Mouse (Mus musculus): ENCODE measurements at regions not wholly inside any gene's neighbourhood (a gene's known extent, or its start where the extent isn't known, plus 50 kb on each side); places are given as distances from the start of the nearest gene placed in this dataset.

GRCm38 (mm10) chr9:92856410-92857083 is 314.5 kb downstream of the Plod2 start:
- no peak for DNase-seq

DNA sequence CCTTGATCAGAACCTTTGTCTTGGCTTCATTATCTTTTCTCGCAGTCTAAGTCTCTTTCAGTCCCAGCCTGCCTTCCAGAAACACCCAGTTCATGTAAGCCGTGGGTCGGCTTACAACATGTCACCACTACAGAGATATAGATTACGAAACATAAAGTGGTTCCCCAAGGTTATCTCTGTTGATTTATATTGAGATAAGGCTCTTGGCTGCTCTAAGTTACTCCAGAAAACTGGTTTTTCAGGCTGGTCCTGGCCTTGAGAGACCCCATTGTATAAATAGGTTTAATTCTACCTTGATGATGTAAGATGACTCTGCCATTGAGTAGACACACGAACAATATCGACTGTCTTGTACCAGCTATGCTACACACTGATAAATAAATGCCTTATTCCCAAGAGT is 323.8 kb downstream of the Plod2 start:
- no peak for DNase-seq

DNA sequence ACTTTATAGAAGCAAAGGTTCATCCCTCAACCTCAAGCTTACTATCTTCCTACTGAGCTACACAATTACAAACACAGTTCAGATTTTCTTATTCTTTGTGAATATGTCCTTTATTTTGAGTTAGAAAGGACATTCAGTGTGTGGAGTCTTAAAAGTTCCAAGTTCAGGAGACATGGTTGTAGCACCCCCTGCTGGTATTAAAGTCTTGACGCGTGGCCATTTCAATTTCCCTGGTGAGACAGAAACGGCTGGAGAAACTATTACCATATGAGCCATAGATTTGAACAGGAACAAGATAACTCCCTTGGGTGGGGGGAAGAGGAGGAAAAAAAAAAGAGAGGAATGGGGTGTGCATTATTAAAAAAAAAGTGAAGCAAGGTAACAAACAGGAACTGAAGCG is 336.6 kb downstream of the Plod2 start:
- peak; percentile 14 to 69 for DNase-seq

- DNase-seq = no peak
Observed at GRCm38 (mm10) chr9:92879812-92880211, 337.8 kb downstream of the Plod2 start.

- DNase-seq = no peak
Observed at GRCm38 (mm10) chr9:92882251-92882832, 340.3 kb downstream of the Plod2 start.

DNA sequence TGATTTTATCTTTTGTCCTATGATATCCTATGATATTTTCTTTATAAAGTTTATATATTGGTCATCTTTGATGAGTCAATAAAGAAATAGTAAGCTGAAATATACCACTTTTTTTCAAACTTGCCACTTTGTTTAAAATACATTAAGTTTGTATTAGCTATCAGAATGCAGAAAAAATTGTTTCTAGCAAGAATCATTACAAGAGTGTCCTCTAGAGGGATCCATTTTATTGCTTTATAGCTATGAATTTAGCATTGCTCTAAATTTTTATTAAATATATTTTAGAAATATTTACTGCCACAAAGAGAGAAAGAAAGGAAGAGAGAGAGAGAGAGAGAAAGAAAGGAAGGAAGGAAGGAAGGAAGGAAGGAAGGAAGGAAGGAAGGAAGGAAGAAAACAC is 348.0 kb downstream of the Plod2 start:
- no peak for DNase-seq

- DNase-seq = no peak
Observed at GRCm38 (mm10) chr9:92899733-92900132, 357.7 kb downstream of the Plod2 start.

DNA sequence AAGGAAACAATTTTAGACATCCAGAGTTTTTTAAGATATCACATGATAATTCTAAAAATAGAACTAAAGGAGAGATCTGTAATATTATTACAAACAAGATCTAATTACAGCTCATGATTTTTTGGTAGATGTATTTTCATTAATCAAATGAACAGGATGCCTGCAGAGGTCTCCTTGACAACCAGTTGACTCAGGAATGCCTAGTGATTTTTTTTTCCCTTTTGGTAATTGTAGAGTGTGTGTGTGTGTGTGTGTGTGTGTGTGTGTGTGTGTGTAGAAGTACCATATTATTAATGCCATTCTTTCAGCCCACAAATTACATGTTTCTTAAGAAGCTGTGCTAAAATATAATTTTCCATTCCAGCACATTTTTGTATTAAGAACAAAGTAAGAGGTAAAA is 365.1 kb downstream of the Plod2 start:
- no peak for DNase-seq

DNA sequence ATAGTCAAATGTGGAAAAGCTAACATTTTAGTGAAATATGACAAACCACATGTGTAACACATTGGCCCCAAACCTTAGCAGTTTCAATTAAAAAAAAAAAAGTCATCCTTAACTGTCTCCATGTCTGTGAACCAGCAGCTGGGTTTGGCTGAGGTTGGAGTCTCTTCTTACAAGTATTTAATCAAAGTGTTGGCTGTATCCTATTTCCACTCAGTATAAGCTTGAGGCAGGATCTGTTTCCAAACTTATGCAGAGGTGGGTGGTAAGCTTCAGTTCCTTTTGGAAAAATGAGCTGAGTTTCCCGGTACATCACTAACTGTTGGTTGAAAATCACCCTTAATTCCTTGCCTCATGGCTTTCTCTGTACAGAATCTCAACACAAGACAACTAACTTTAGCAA is 377.4 kb downstream of the Plod2 start:
- no peak for DNase-seq

DNA sequence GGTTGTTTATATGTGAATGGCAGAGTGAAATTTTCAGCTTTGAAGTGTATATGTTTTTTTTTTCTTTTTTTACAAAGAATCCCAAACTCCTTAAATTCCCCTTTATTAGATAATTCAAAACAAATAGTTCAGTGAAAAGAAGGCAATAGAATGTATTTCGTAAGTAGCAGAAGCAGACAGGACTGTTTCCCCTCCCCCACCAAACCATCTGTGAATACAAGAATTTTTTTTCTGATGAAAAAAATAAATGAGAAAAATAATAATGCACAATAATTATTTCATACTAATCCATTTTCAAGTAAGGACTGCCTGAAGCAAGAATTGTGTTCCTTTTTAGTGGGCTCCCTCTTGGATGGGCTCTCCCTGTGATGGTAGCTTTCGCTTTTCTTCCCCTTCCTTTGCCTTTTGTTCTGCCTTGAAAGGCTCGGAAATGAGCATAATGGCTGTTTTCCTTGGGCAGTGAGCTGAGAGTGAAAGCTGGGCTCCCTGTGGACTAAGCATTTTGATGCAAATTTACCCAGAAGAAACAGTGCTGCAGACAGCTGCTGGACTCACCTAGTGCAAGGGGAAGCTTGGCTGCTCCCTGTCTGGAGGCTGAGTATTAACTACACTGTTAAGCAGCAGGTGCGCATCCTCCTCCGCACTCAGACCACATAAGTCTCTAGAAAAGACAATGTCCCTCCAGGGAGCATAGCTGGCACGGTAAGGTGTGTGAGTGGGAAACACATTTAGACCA is 388.4 kb downstream of the Plod2 start:
- no peak for DNase-seq

GRCm38 (mm10) chr9:92937802-92938201 is 395.8 kb downstream of the Plod2 start:
- DNase-seq = no peak

- DNase-seq = peak in 1 of 2 experiments; percentile 2
Observed at GRCm38 (mm10) chr9:92950092-92950491, 408.1 kb downstream of the Plod2 start.

GRCm38 (mm10) chr9:92963275-92963674 is 421.3 kb downstream of the Plod2 start:
- no peak for DNase-seq

GRCm38 (mm10) chr9:92991759-92992158 is 449.7 kb downstream of the Plod2 start:
- DNase-seq = no peak

DNA sequence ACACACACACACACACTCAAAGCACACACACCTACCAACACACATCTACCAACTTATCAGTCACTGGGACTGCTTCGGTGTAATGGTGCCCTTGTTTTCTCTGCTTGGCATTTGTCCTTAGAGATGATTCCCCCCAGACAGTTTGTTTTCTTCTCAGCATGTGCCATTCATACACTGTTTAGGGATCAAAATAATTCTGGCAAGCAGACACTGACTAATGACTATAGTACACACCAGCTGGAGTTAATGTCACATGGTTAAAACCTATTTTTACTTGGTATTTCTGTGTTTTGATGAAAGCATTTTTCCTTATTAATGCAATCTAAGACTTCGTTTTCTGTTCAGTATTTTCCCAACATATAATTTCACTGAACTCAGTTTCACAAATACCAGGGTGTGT is 454.1 kb downstream of the Plod2 start:
- no peak for DNase-seq

GRCm38 (mm10) chr9:93005182-93005953 is 463.3 kb downstream of the Plod2 start:
- DNase-seq = no peak

DNA sequence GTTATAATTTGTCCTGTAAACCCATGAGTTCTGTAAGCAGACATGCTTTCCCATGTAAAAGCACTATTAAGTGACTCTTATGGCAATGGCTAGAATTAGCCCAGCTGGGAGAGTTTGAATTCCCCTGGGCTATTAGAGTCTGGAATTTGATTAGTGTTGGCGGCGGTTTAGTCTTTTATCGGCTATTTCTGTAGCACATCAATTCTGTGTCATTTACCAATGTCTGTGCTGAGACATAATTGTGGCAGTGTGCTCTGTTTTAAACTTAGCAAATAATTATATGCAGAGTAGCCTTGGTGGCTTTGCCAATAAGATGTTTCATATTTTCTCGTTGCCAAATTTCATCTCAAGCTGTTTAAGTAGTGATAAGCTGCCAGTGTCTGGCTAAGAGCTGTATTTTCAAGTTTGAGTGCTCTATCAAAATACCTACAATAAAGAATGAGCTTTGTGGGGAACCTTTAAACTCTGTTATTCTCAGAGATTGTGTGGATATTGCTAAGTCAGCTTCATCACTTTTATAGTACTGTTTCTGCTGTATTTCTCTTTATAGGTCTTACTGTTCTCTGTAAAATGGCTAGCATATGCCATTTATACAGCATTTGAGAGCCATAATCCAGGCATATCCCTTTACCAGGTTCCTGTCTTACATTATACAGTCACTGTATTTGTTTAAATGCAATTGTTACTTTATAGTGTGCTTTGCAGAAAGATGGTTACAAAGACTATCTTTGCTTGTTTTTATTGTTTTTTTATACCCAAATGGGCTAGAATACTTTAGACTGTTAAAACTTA is 466.7 kb downstream of the Plod2 start:
- peak in 1 of 2 experiments; percentile 4 for DNase-seq

GRCm38 (mm10) chr9:93044298-93044912 is 502.4 kb downstream of the Plod2 start:
- DNase-seq = no peak

DNA sequence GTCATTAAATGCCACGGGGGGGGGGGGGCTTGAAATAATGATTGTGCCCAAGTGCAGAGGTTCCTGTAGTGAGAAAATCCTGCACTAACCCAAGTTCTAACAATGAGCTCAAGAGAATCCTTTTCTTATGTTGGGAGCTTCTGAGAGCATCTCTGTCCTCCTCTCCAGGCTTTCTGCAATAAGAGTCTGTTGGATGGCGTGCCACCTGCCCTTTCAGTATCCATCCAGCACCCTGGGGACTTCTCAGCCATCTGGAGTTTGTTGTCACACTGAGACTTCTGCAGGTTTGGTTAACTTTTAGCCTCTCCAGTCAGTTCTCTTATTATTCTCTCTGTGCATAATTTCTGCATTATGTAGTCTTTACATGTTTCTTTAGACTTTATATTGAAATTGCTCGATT is 530.1 kb downstream of the Plod2 start:
- no peak for DNase-seq

GRCm38 (mm10) chr9:93083114-93083513 is 541.1 kb downstream of the Plod2 start:
- no peak for DNase-seq

- DNase-seq = no peak
Observed at GRCm38 (mm10) chr9:93098008-93098581, 556.1 kb downstream of the Plod2 start.
